7 mouse cellular contexts compared by ENCODE assay signal in genomic region chr9:30137611-30138287, GRCm38 (mm10).
DNase-seq lines count a peak whose midpoint lies in the region; ATAC-seq and TF ChIP-seq lines count a peak whose summit lies in the region.

No protein-coding gene starts in this region.

- peak; percentile 79 for DNase-seq in embryo, embryonic 9.5 days (ENCODE audit: extremely low spot score)
- DNase-seq in gastrocnemius, postnatal 36 days, result peak; percentile 75 to 80
- DNase-seq in intestine, embryonic 14.5 days (ENCODE audit: low spot score), result peak; percentile 88
- peak; percentile 73 to 87 for DNase-seq in left cerebral cortex, postnatal 10 days (ENCODE audit: extremely low spot score in 1 of 2, low spot score in 2 of 2)
- DNase-seq in midbrain, embryonic 10.5 days (ENCODE audit: low spot score), result peak; percentile 73

- no peaks in the 10 kb centered on the region for H3K4me1 ChIP-seq in bone marrow, adult 2 months (ENCODE audit: control insufficient read depth, insufficient read depth, low read length)
- H3K4me1 ChIP-seq in intestine, embryonic 14.5 days (replicated peaks; ENCODE audit: control insufficient read depth, insufficient read depth, low read length), result peaks cover 4% of the 10 kb centered on the region; the same call in 1 of the 2 replicates
- H3K4me1 ChIP-seq in midbrain, embryonic 10.5 days, result peaks cover 19% of the 10 kb centered on the region
- no peaks in the 10 kb centered on the region for H3K4me1 ChIP-seq in small intestine, adult 2 months (ENCODE audit: control insufficient read depth, insufficient read depth, insufficient read length, low read length)

- 0 out of 2 replicates have a peak overlapping the region, but pooled peaks have one; percentile 1 for H3K4me2 ChIP-seq in intestine, embryonic 14.5 days (ENCODE audit: low read length)

- H3K9ac ChIP-seq in intestine, embryonic 14.5 days (ENCODE audit: low read length), result no peak overlapping the region

- 18% methylated on average over 14 of the region's 14 CpGs for WGBS in bone marrow, adult 2 months
- WGBS in intestine, embryonic 14.5 days, result 26% methylated on average over 14 of the region's 14 CpGs
- WGBS in midbrain, embryonic 10.5 days, result 30% methylated on average over 14 of the region's 14 CpGs
- WGBS in small intestine, adult 2 months, result 18% methylated on average over 14 of the region's 14 CpGs

- intact Hi-C loops in gastrocnemius, postnatal 36 days (cut with DNase I), result loop anchor here (5.0 kb wide), 1 partner anchor 475 kb away; no protein-coding TSS in a partner anchor
- intact Hi-C loops in left cerebral cortex, postnatal 10 days (cut with DNase I), result no loop called here

- no peaks in the 10 kb centered on the region for H3K36me3 ChIP-seq in intestine, embryonic 14.5 days (ENCODE audit: control insufficient read depth, insufficient read depth, low read length)
- H3K36me3 ChIP-seq in midbrain, embryonic 10.5 days, result no peaks in the 10 kb centered on the region
- no peaks in the 10 kb centered on the region for H3K36me3 ChIP-seq in small intestine, adult 2 months (ENCODE audit: control insufficient read depth, insufficient read depth, low read length)

- TF ChIP-seq POLR2A in bone marrow, adult 2 months (IDR thresholded peaks at IDR 0.05; ENCODE audit: borderline replicate concordance, control insufficient read depth, low read depth, low read length), result no peak
- TF ChIP-seq POLR2A in small intestine, adult 2 months (IDR thresholded peaks at IDR 0.05; ENCODE audit: low read depth, low read length), result no peak

- no peaks in the 10 kb centered on the region for H3K27me3 ChIP-seq in intestine, embryonic 14.5 days (replicated peaks; ENCODE audit: control insufficient read depth, insufficient read depth, low read length)
- H3K27me3 ChIP-seq in midbrain, embryonic 10.5 days (ENCODE audit: low read depth, poor library complexity, severe bottlenecking), result peaks cover 25% of the 10 kb centered on the region
- H3K27me3 ChIP-seq in small intestine, adult 2 months (ENCODE audit: control insufficient read depth, insufficient read depth, low read length), result no peaks in the 10 kb centered on the region

- H3K27ac ChIP-seq in bone marrow, adult 2 months (ENCODE audit: control insufficient read depth, insufficient read depth, low read depth, low read length, poor library complexity), result no peak overlapping the region
- no peak overlapping the region for H3K27ac ChIP-seq in intestine, embryonic 14.5 days (ENCODE audit: low read depth)
- peak overlapping the region; percentile 59 for H3K27ac ChIP-seq in midbrain, embryonic 10.5 days (replicated peaks)
- H3K27ac ChIP-seq in small intestine, adult 2 months (ENCODE audit: insufficient read depth, low read depth, low read length), result no peak overlapping the region

- peak; percentile 37; the same call in 1 of the 2 replicates for TF ChIP-seq CTCF in bone marrow, adult 2 months (IDR thresholded peaks at IDR 0.05; ENCODE audit: control insufficient read depth, insufficient read depth, low read length)
- TF ChIP-seq CTCF in small intestine, adult 2 months (IDR thresholded peaks at IDR 0.05; ENCODE audit: extremely low read depth, insufficient read length, insufficient replicate concordance, low read depth, low read length), result peak; percentile 21; the same call in 1 of the 2 replicates

- ATAC-seq in intestine, embryonic 14.5 days (replicated peaks; ENCODE audit: low FRiP score, low TSS enrichment, low read depth), result no peak; the same call in 1 of the 2 replicates

- H3K4me3 ChIP-seq in bone marrow, adult 2 months (replicated peaks; ENCODE audit: control insufficient read depth, low read depth, low read length), result no peak overlapping the region
- H3K4me3 ChIP-seq in intestine, embryonic 14.5 days (ENCODE audit: low read depth, low read length), result no peak overlapping the region
- H3K4me3 ChIP-seq in midbrain, embryonic 10.5 days, result peak overlapping the region; percentile 18; the same call in 1 of the 2 replicates
- H3K4me3 ChIP-seq in small intestine, adult 2 months (ENCODE audit: low read depth, low read length), result no peak overlapping the region

- no peaks in the 10 kb centered on the region for H3K9me3 ChIP-seq in intestine, embryonic 14.5 days (ENCODE audit: control insufficient read depth, low read length)
- H3K9me3 ChIP-seq in midbrain, embryonic 10.5 days (replicated peaks), result no peaks in the 10 kb centered on the region
